Mouse (Mus musculus): ENCODE data around the gene Gm21679. TPM values are rescaled to one million over a fixed set of nuclear protein-coding genes. Genes with fewer than 3 reads are reported as not detected.
"Not testable (repeated sequence)": the region's sequence is repeated elsewhere in the genome, so short reads cannot be mapped to it uniquely, and the experiment has no call there.

Gene Gm21679
- not detected in 2 replicates for polyA plus RNA-seq (2016; fragmentation: Nextera tagmentation; extraction: Ambion mirVana)

GRCm38 (mm10) chrY:29683270-29683669 is at the start of gene Gm21679:
TSS of gene Gm21679 (minus strand) at chrY:29683370.
- no CpG with 5 or more reads among the region's 3 CpGs for WGBS (ENCODE audit: insufficient replicate concordance)
- H3K36me3 ChIP-seq; H3K27ac ChIP-seq; H3K27me3 ChIP-seq (replicated peaks); H3K4me1 ChIP-seq; H3K9ac ChIP-seq; H3K4me3 ChIP-seq; ATAC-seq; H3K4me2 ChIP-seq; H3K9me3 ChIP-seq (replicated peaks): not testable (repeated sequence)
